Comparison of ENCODE assay signal across 12 mouse cellular contexts in genomic region chrX:98301924-98302323, GRCm38 (mm10).
"Had no signal": no experiment of that assay in that cellular context is flagged by ENCODE, and none has a peak within 500 bp of the region (broad histone marks: within the 10 kb centered on the region; RNA-seq: fewer than 3 reads in every experiment).

No protein-coding gene starts in this region.

- DNase-seq: lung, adult 18-20 months; lung, embryonic 14.5 days; lung, postnatal 10 days; lung, postnatal 4 days; midbrain, embryonic 14.5 days; retina, postnatal 1 day; right cerebral cortex, adult 18-20 months; right cerebral cortex, postnatal 14 days; thymus, adult 2 months; thymus, postnatal 25 days; thymus, postnatal 4 days had no signal

- ATAC-seq: midbrain, embryonic 16.5 days had no signal
